Mouse (Mus musculus) heart, adult 9 months (tissue): Measurements from ENCODE around the gene Slc16a8.

Source experiments
- DNase-seq, 2 experiments: peaks; one replicate each; pipeline ENCODE4 v3.0.0; 2022; ENCODE audit warnings: low spot score in 2 of 2

Slc16a8 gene

DNA sequence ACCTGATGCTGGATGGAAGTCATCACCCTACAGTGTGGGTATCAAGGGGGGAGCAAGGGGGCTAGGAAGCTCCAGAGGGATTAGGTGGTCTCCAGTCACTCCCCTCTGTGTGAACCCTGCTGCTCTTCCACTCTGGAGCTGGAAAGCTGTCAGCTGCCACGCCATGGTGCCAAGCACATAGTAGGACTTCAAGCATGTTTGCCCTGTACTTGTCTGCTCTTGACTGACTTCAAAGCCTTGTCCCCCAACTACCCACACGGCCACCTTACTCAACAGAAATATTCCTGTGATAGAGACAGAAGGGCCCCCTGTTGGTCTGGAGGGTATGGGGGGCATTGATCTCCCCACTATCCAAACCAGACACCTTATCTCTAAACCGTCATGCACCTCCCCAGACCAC, 38.4 kb downstream of the Slc16a8 start:
- DNase-seq, result no peak

DNA sequence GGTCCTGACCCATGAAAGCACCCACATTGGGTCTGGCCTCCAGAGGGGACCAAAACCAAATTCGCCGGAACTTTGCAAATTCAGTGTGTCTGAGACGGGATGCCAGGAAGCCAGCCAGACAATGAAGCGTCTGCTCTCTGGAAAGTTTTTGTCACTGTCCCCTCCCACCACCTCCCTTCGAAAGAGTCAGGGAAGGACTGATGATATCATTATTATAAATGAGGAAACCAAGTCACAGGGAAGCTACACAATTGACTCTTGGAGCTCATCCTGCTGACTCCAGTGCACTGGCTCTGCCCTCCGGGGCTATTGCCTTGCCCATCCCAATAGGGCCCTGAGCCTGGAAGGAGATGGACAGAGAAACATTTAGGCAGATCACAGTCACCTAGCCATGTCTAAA, 41.0 kb downstream of the Slc16a8 start:
- no peak for DNase-seq

GRCm38 (mm10) chr15:79212750-79213446, 41.7 kb downstream of the Slc16a8 start:
- DNase-seq, result no peak

DNA sequence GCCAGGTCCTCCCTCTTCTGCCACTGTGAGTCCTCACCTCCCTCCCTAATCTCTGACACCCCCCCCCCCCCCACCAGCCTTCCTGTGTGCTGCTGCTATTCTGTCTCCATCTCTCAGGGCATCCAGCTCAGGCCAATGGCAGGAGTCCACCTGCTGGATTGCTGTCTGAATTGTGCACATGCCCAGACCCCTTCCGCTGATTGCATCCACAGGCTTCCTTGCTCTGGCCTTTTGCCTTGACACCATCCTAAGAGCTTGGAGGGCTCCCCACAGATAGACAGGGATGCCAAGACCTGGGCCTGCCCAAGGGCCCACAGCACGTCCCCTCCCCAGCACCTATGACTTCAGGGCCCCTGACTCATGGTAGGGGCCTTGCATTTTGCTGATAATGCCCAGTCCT, 44.2 kb downstream of the Slc16a8 start:
- no peak for DNase-seq

DNA sequence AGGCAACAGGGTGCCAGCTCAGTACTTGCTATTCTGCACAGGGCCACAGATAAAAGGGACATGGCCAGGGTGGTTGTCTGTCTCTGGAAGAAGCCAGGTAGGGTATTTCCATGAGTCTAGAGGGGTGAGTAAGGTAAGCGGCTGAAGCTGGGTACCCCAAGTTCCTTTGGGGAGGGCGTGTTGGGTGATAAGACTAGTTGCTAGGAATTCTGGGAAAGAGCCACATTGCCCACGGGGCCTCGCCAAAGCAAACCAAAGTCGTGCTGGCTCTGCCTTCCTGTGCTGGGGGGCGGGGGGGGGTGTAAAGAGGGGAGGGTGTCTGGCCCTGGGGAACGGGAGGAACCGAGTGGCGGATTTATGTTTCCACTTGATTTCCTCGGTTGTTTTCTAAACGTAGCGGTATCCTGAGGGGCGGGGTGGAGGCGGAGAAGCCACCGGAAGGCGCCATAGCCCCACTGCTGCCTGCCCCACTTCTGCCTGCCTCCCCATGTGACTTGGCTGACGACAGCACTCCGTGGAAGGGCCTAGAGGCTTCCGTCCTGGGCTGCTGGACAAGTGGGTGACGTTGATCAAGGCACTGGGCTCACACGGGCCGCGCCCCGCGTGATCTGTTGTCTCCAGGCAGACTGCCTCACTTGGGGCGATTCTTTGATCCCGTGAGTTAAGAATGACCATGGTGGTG, 45.7 kb downstream of the Slc16a8 start:
- DNase-seq, result peak; percentile 44 to 62

DNA sequence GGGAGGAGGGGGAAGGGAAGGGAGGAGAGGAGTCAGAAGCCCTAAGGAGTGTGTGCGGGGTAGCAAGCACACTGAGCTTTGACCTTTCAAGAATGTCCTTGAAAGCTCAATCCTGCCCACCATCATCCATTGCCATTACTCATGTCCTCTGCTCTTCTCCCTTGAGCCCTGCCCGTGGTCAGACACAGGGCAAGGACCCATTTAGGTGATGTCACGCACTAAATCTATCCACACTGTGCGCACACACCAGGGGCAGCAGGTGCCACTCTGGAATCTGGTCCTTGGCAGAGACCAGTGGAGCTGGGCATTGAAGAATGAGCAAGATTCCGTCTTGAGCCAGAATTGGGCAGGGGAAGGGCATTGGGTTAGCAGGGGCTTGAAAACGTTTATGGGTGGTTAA, 46.4 kb downstream of the Slc16a8 start:
- no peak for DNase-seq

DNA sequence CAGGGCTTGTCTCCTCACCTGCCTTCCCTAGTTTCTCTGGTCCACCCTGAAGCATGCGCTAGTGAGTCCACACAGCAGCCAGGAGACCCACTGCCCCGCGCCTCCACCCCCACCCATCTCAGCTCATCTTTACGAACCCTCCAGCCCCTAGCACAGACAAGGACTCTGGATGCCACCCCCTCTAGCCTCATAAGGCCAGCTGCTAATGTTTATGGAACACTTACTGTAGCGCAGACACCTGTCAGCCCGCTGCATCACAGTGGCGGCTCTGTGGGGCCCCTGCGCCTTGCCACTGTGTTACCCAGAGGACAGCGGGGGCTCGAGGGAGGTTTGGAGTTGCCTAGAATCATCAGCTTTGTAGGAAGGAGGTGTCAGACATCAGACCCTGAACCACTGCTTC, 52.0 kb downstream of the Slc16a8 start:
- DNase-seq, result no peak

DNA sequence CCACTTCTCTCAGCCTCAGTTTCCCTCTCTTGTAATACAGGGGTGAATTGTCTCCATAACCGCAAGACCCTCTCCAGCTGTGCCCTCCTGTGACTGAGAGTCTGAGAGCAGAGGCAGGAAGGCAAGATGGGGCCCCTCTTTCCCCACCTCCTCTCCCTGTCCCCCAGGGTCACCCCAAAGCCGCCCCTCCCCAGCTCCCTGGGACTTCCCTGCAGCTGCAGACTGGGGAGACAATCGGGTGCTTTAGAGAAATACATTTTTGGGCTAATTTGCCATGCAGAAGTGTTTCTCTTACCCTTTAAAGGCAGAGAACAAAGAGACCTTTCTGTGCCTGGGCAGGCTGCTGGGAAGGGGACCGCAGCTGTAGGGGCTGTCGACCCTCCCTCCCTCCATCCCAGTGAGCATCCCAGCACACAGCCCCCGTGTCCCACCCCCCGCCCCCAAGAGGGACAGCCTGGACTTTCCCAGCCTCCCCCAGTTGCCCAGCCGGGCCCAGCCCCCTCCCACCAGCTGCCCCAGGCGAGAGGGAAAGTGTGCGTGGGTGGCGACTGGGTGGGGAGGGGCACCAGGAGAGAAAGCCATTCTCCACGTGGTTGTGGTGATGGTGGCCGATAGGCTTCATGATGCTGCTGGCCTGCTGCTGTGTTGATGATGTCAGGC, 52.9 kb downstream of the Slc16a8 start:
- no peak for DNase-seq
